Mouse (Mus musculus): ENCODE data around the gene Il25. TPM values are rescaled to one million over a fixed set of nuclear protein-coding genes. Genes with fewer than 3 reads are reported as not detected.

The Il25 gene
- not detected in 2 replicates for polyA plus RNA-seq (2016; fragmentation: Nextera tagmentation; extraction: Ambion mirVana)

DNA sequence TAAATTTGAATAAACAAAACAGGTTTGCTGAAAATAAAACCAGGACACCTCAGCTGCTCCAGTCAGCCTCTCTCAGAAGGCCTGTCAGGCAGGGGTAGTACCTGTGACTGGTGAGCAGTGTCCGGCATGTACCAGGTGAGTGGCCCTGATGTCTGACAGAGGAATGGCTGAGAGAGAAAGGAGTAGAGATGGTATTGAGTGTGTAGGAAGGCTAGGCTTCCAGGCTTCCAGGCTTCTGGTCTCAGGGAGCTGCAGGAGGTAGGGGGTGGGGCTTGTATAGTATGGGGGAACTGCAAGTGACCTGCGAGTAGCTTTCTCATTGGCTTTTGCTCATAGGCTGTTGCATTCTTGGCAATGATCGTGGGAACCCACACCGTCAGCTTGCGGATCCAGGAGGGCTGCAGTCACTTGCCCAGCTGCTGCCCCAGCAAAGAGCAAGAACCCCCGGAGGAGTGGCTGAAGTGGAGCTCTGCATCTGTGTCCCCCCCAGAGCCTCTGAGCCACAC lies at the start of gene Il25:
TSS of gene Il25 (plus strand) at position 51 of the 506 bp plus-strand sequence.
- Histone ChIP-seq H3K27me3 (replicated peaks) (peaks cover 60% of the 10 kb centered on the region), H3K9me3 (replicated peaks) (no peaks in the 10 kb centered on the region), H3K4me1 (no peaks in the 10 kb centered on the region), H3K36me3 (no peaks in the 10 kb centered on the region), H3K27ac (no peak within 1 kb of the TSS), H3K9ac (no peak within 1 kb of the TSS), H3K4me3 (no peak within 1 kb of the TSS), H3K4me2 (no peak within 1 kb of the TSS)
- 43% methylated on average over 6 of the region's 6 CpGs for WGBS (ENCODE audit: insufficient replicate concordance)
- ATAC-seq, result no peak

DNA sequence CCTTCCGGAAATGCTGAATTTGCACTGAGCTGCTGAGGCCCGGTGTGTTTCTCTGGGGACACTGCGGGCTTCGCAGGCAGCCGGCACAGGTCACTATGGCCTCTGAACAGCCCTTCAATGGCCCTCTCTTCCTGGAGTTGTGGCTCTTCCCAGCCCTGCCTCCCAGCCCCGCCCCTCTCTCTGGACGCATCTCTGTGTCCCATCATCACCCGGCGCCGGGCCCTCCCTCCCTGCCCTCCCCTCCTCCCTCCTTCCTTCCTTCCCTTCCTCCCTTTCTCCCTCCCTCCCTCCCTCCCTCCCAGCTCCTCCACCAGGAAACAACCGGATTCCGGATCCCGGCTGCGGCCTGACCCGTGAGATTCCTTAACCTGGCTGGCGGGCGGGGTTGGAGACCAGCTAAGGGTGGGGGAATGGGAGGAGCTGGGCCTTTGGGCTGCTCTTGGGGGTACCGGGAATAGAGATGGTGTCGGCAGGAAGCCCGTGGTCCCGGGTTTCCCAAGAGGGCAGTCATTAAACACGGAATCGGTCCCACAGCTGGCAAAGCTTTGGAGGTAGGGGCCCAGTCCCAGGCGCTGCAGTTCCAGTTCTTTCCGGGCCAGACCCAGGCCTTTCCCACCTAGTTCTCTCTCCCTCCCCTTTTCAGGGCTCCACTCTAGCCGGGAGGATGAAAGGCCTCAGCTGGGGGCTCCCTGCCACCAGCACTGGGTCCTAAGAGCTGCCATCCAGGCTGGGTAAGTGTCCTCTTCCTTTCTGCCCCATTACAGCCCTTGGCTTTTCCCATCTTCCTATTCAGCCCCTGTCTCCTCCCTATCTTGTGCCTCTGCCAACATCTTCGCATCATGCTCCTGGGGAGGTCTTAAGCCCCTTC lies 49.1 kb upstream of the Il25 start, which contains the start of the genes Bcl2l2 and Gm20521:
TSS of gene Bcl2l2 (plus strand) at position 224 of the 868 bp plus-strand sequence.
TSS of gene Gm20521 (plus strand) at position 288 of the 868 bp plus-strand sequence.
- peak; percentile 88 for ATAC-seq
- 2% methylated on average over 27 of the region's 27 CpGs for WGBS (ENCODE audit: insufficient replicate concordance)
- Histone ChIP-seq H3K36me3 (peaks cover 6% of the 10 kb centered on the region; the same call in 1 of the 2 replicates), H3K4me1 (peaks cover 21% of the 10 kb centered on the region), H3K4me2 (peak within 1 kb of the TSS; percentile 80), H3K9ac (peak within 1 kb of the TSS; percentile 75), H3K4me3 (peak within 1 kb of the TSS; percentile 66), H3K9me3 (replicated peaks) (no peaks in the 10 kb centered on the region), H3K27ac (peak within 1 kb of the TSS; percentile 77), H3K27me3 (replicated peaks) (no peaks in the 10 kb centered on the region; the same call in 1 of the 2 replicates)

DNA sequence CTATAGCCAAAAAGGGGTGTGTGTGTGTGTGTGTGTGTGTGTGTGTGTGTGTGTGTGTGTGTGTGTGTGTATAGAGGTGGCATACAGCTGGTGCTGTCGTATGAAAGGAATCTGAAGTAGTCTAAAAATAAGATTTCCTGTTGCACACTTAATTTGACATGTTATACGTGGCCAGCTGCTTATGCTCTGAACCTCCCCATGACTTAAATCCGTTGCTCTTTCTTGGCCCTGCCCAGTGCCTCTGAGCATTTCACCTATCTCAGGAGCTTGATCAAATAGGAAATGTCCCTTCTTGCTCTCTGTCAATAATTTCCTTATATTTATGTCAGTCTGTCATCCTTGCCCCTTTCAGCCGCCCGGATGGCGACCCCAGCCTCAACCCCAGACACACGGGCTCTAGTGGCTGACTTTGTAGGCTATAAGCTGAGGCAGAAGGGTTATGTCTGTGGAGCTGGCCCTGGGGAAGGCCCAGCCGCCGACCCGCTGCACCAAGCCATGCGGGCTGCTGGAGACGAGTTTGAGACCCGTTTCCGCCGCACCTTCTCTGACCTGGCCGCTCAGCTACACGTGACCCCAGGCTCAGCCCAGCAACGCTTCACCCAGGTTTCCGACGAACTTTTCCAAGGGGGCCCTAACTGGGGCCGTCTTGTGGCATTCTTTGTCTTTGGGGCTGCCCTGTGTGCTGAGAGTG lies 48.3 kb upstream of the Il25 start:
- Histone ChIP-seq H3K4me1 (peaks cover 21% of the 10 kb centered on the region), H3K9ac (peak overlapping the region; percentile 75), H3K4me2 (peak overlapping the region; percentile 80), H3K9me3 (replicated peaks) (no peaks in the 10 kb centered on the region), H3K27ac (peak overlapping the region; percentile 77), H3K36me3 (peaks cover 6% of the 10 kb centered on the region; the same call in 1 of the 2 replicates), H3K4me3 (peak overlapping the region; percentile 66), H3K27me3 (replicated peaks) (no peaks in the 10 kb centered on the region)
- 54% methylated on average over 21 of the region's 21 CpGs for WGBS (ENCODE audit: insufficient replicate concordance)
- ATAC-seq, result 0 out of 2 replicates have a peak, but pooled peaks have one; percentile 16

DNA sequence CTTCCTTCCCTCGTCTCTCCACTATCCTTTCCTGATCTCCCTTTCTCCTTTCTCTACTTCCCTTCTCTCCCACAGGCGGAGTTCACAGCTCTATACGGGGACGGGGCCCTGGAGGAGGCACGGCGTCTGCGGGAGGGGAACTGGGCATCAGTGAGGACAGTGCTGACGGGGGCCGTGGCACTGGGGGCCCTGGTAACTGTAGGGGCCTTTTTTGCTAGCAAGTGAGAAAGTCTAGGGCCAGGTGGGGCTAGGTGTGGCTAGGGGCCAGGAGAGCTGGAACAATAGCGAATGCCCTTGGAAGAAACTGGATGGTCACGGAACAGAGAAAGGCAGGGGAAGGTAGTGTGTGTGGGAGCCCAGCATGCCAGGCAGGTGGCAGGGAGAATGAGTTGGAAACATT lies 47.2 kb upstream of the Il25 start:
- WGBS (ENCODE audit: insufficient replicate concordance), result 84% methylated on average over 11 of the region's 11 CpGs
- H3K9me3 ChIP-seq (replicated peaks), result no peaks in the 10 kb centered on the region
- peaks cover 6% of the 10 kb centered on the region; the same call in 1 of the 2 replicates for H3K36me3 ChIP-seq
- no peak overlapping the region for H3K4me2 ChIP-seq
- no peaks in the 10 kb centered on the region for H3K27me3 ChIP-seq (replicated peaks)
- peaks cover 21% of the 10 kb centered on the region for H3K4me1 ChIP-seq
- H3K27ac ChIP-seq, result no peak overlapping the region
- H3K9ac ChIP-seq, result 0 out of 2 replicates have a peak overlapping the region, but pooled peaks have one; percentile 4
- H3K4me3 ChIP-seq, result no peak overlapping the region
- no peak for ATAC-seq

DNA sequence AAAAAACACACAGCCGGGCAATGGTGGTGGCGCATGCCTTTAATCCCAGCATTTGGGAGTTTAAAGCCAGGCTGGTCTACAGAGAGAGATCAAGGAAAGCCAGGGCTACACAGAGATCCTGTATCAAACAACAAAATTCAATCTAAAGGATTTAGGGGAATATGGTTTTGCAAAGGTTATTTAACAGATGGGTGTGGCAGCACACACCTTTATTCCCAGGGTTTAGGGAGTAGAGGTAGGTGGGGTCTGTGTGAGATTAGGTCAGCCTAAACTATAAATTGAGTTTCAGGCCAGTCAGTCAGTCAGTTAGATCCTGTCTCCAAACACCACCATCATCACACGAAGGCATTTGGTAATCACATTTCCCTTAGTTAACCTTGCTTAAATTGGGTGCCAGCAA lies 40.3 kb upstream of the Il25 start, which contains the start of gene Pabpn1:
TSS of gene Pabpn1 (plus strand) at position 301 of the 400 bp plus-strand sequence.
- ATAC-seq, result no peak
- peak within 1 kb of the TSS; percentile 71 for H3K4me2 ChIP-seq
- peaks cover 31% of the 10 kb centered on the region for H3K4me1 ChIP-seq
- H3K4me3 ChIP-seq, result peak within 1 kb of the TSS; percentile 60
- peak within 1 kb of the TSS; percentile 81 for H3K27ac ChIP-seq
- H3K9me3 ChIP-seq (replicated peaks), result no peaks in the 10 kb centered on the region
- peak within 1 kb of the TSS; percentile 65 for H3K9ac ChIP-seq
- WGBS (ENCODE audit: insufficient replicate concordance), result 94% methylated on average over 3 of the region's 3 CpGs
- peaks cover 19% of the 10 kb centered on the region for H3K36me3 ChIP-seq
- H3K27me3 ChIP-seq (replicated peaks), result no peaks in the 10 kb centered on the region

DNA sequence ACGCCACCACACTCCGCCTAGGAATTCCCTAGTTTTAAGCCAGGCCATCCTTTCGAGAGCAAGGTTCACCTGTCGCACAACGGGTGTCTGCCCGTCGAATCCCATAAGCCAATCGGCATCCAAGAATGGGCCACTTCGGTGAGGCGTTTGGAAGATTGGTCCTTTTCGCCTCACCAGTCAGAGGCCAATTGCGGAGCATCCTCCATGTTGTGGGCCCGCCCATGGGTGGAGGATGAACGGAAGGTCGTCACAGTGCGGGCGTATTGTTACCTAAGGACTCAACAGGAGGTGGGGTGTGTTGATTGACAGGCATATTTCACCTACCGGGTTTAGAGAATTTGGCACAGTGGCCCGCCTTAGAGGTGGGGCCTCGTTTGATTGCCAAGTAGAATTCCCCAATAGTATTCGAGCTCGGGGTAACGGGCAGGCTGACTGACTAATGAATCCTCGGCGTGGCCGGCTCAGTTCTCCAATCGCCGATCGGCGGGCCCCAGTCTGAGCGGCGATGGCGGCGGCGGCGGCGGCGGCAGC lies 38.8 kb upstream of the Il25 start:
- Histone ChIP-seq H3K27me3 (replicated peaks) (no peaks in the 10 kb centered on the region), H3K4me2 (peak overlapping the region; percentile 78), H3K36me3 (peaks cover 34% of the 10 kb centered on the region), H3K27ac (peak overlapping the region; percentile 88), H3K4me3 (peak overlapping the region; percentile 92), H3K4me1 (peaks cover 31% of the 10 kb centered on the region), H3K9ac (peak overlapping the region; percentile 98), H3K9me3 (replicated peaks) (no peaks in the 10 kb centered on the region)
- peak; percentile 99 for ATAC-seq
- WGBS (ENCODE audit: insufficient replicate concordance), result 2% methylated on average over 38 of the region's 38 CpGs

DNA sequence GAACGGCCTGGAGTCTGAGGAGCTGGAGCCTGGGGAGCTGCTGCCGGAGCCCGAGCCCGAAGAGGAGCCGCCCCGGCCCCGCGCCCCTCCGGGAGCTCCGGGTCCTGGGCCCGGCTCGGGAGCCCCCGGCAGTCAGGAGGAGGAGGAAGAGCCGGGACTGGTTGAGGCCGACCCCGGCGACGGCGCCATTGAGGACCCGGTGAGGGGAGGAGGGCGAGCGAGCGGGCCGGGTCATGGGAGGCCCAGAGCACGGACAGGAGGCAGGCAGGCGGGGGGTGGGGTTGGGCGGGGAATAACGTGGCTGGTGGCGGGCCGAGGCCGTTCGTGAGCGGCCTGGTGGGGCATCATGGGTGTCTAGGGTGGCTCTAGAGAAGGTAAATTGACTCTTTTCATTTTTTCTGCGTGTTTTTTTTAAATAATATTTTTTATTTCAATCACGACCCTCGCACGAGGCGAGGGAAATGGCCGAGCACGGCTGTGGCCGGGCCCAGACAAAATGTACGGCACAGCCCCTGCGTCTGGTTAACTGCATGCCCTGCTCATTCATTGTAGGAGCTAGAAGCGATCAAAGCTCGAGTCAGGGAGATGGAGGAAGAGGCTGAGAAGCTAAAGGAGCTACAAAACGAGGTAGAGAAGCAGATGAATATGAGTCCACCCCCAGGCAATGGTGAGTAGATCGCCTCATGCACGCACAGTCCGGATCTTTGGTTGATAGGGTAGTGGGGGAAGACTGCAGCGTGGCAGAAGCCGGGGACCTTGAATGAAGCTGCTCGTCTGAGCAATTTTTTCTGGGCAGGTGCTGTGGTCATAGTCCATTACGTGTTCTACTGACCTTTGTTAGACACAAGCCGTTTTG lies 38.0 kb upstream of the Il25 start:
- Histone ChIP-seq H3K4me2 (peak overlapping the region; percentile 78), H3K27ac (peak overlapping the region; percentile 88), H3K4me3 (peak overlapping the region; percentile 92), H3K9ac (peak overlapping the region; percentile 98), H3K9me3 (replicated peaks) (no peaks in the 10 kb centered on the region), H3K4me1 (peaks cover 31% of the 10 kb centered on the region), H3K27me3 (replicated peaks) (no peaks in the 10 kb centered on the region), H3K36me3 (peaks cover 39% of the 10 kb centered on the region)
- peak; percentile 53 for ATAC-seq
- WGBS (ENCODE audit: insufficient replicate concordance), result under 1% methylated on average over 54 of the region's 54 CpGs

DNA sequence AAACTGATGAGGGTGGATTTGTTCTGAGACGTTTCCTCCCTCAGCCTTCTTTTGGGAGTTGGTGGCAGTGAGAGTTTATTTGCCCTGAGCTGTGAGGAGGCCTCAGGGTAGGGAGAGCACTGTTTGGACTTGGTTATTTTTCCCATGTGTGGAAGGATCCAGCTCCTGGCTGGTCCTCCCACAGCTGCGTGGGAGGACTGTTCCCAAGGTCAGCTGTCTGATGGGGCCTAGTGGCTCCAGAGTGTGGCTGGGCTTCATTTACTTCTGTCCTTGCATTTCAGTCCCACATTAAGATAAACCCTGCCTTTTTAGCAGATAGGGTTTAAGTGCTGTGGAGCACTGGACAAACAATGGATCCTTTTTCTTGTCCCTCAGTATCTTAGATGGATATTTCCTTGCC lies 35.0 kb upstream of the Il25 start:
- Histone ChIP-seq H3K27ac (no peak overlapping the region), H3K4me1 (peaks cover 27% of the 10 kb centered on the region), H3K27me3 (replicated peaks) (no peaks in the 10 kb centered on the region), H3K9ac (no peak overlapping the region), H3K4me3 (no peak overlapping the region), H3K36me3 (peaks cover 39% of the 10 kb centered on the region), H3K9me3 (replicated peaks) (no peaks in the 10 kb centered on the region), H3K4me2 (no peak overlapping the region)
- ATAC-seq, result no peak
- whole genome bisulfite sequencing (ENCODE audit: insufficient replicate concordance), result 71% methylated on average over 2 of the region's 2 CpGs

DNA sequence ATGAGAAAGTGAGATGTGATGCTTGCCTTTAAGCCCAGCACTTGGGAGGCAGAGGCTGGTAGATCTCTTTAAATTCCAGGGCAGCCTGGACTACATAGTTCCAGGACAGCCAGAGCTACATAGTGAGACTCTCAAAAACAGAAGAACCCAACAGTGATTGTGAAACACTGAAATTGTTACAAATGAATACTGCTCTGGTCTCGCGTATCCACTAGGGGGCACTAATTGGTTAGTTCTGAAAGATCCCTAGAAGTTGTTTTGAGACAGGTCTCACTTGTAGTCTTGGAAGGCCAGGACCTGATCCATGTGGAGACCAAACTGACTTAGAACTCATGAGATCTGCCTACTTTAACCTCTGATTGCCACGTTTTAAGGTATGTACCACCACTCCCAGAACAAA lies 32.1 kb upstream of the Il25 start:
- Histone ChIP-seq H3K27me3 (replicated peaks) (no peaks in the 10 kb centered on the region), H3K9me3 (replicated peaks) (no peaks in the 10 kb centered on the region), H3K4me3 (no peak overlapping the region), H3K27ac (no peak overlapping the region), H3K9ac (no peak overlapping the region), H3K36me3 (peaks cover 38% of the 10 kb centered on the region), H3K4me1 (peaks cover 12% of the 10 kb centered on the region), H3K4me2 (no peak overlapping the region)
- 1% methylated on average over 3 of the region's 3 CpGs for WGBS (ENCODE audit: insufficient replicate concordance)
- ATAC-seq, result 0 out of 2 replicates have a peak, but pooled peaks have one; percentile 34

DNA sequence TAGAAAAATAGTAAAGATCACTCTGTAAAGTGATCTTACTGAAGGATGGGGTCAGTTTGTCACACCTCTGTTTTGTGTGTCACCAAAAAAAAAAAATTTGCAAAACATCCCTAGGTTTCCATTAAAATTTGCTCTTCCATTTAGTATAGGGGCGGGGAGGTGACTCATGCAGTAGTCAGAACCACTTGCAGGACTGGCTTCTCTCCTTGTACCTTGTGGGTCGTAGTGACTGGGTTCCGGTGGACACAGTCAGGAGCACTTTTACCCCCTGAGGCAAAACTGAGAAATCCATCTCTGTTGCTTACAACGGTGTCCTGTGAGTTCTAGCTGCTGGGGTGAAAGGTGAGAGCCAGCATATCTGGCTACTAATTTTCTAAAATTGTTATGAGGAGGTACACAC lies 28.9 kb upstream of the Il25 start:
- peaks cover 10% of the 10 kb centered on the region; the same call in 1 of the 2 replicates for H3K36me3 ChIP-seq
- no peak overlapping the region for H3K4me2 ChIP-seq
- no peak overlapping the region for H3K4me3 ChIP-seq
- H3K27ac ChIP-seq, result no peak overlapping the region
- ATAC-seq, result no peak
- no peak overlapping the region for H3K9ac ChIP-seq
- H3K4me1 ChIP-seq, result no peaks in the 10 kb centered on the region
- 78% methylated on average over 4 of the region's 4 CpGs for WGBS (ENCODE audit: insufficient replicate concordance)
- H3K27me3 ChIP-seq (replicated peaks), result no peaks in the 10 kb centered on the region; the same call in 1 of the 2 replicates
- no peaks in the 10 kb centered on the region for H3K9me3 ChIP-seq (replicated peaks)

DNA sequence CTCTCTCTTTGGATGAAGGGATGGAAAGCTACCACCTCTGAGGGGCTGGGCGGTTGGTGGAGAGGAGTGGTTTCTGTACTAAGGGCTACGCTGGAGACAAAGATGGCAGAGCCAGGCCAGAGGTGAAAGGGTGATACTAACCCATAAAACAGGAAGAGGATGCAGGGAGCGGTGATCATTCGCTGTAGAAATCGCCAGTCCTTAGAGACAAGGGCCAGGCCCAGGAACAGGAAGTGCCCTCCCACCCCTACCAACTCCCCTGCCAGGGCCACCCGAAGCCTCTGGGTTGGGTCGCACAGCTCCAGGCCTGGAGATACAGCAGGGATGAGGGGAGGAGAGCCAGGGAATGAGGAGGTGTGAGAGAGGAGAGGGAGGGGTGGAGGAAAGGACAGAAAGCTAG lies 23.8 kb upstream of the Il25 start:
- WGBS (ENCODE audit: insufficient replicate concordance), result 43% methylated on average over 7 of the region's 7 CpGs
- H3K9ac ChIP-seq, result no peak overlapping the region
- no peak for ATAC-seq
- H3K9me3 ChIP-seq (replicated peaks), result no peaks in the 10 kb centered on the region
- no peak overlapping the region for H3K27ac ChIP-seq
- peaks cover 12% of the 10 kb centered on the region for H3K4me1 ChIP-seq
- no peak overlapping the region for H3K4me3 ChIP-seq
- no peak overlapping the region for H3K4me2 ChIP-seq
- H3K36me3 ChIP-seq, result peaks cover 5% of the 10 kb centered on the region; the same call in 1 of the 2 replicates
- peaks cover 45% of the 10 kb centered on the region for H3K27me3 ChIP-seq (replicated peaks)

All from liver, embryonic 12.5 days (tissue).